Mouse (Mus musculus) monocyte, adult 5-6 weeks (primary cell): ENCODE results near the gene Tnpo3. TPM values are rescaled to one million over a fixed set of nuclear protein-coding genes. Genes with fewer than 3 reads are reported as not detected.

Source experiments
- ATAC-seq: fragments of 153-309, 156-312 bp; replicated peaks from 2 replicates; pipeline ENCODE4 v1.8.0; 2017; ENCODE audit warnings: mild to moderate bottlenecking; ENCODE audit not compliant: low TSS enrichment, insufficient number of reproducible peaks, severe bottlenecking, poor library complexity, low FRiP score
- total RNA-seq: library from RNA; stranded (forward); fragments of 200-1000, 200-491, 200-594 nt; gene quantifications from 3 replicates; pipeline ENCODE4 v1.2.3, GENCODE M21; 2017

Tnpo3 gene
- total RNA-seq, 1 experiment from 2014 or later, result 62.4 TPM

DNA sequence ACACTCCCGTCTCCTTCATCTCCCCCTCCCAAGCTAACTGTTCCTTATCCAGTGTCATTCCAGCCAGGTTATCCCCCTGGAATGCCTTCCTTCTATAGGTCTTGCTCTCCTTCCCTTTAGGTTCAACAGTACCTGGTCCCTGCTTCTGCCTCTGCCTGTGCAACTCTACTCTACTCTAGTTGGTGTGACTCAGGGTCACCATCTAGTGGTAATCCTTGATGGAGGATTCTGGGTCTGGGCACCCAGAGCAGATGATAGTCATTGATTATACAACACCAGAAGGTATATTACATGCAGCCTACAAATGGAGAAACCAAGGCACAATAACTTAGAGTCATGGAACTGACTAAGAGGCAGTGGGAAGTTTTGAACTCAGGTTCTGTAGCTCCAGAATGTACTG, 108.1 kb downstream of the Tnpo3 start:
- no peak for ATAC-seq

DNA sequence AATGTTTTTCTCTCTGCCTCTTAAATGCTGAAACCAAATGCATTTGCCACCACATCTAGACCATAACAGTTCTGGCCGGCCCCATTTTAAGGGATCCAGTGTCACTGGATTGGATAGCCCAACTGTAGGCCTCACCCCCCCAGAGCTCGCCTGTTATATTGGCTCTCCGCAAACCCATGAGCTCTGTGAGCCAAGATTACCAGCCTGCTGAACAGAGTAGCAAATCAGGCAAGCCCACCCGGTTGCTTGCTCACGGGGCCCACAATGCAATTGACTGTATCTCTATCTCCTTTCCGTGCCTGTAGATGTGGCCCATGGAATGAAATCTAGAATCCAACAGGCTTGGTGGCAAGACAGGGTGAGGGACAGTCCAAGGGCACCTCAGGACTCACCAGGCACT, 108.9 kb downstream of the Tnpo3 start:
- ATAC-seq, result no peak

DNA sequence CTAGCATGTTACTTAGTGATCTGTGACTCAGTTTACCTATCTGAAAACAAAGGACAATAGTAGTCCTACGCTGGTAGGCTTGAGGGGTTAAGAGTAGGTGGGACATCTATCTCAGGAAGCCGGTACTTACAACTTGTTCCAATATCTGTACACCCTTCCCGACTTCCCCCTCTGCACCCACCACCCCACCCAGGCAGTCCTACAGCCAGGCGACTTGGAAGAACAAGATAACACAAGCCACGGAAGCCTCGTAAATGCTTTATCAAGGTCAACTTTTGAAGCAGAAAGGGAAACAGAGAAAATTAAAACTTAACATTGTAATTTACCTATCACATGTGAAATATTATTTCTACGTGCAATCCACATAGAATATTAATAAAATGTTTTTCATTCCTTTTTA, 109.5 kb downstream of the Tnpo3 start:
- no peak for ATAC-seq

DNA sequence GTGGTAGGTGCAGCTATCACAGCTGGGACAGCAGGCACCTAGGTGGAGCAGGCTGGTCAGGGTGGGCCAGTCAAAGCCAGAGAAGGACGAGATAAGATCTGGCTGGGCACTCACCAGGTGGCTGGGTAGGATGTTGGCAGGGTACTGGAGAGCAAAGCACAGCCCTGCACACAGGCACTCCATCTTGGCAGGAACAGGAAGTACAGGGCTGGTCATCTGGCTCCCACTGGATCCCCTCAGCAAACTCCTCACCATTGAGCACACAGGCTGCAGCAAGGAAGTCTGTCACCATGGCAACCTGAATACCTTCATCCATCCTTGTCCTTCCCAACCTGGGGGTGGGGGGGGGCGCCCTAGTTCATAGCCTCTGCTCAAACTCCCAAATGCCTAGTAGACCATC, 111.9 kb downstream of the Tnpo3 start:
- no peak for ATAC-seq

DNA sequence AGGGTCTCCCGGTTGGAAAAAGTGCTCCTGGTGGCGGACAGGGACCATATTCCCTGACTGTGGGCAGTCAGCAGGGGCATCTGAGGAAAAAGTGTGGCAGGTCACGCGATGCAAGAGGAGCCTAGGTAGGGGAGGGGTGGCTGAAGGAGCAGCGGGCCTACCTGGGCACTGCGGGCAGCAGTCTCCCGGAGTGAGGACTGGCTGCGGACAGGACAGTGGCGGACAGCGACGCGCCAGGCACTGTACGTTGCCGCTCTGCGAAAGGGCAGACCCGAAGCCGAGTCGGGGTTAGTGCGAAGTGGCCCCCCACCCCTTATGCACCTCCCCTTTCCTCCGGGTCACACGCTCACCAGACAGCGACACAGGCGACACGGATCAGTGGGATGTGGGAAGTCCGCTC, 113.4 kb downstream of the Tnpo3 start:
- ATAC-seq, result no peak

DNA sequence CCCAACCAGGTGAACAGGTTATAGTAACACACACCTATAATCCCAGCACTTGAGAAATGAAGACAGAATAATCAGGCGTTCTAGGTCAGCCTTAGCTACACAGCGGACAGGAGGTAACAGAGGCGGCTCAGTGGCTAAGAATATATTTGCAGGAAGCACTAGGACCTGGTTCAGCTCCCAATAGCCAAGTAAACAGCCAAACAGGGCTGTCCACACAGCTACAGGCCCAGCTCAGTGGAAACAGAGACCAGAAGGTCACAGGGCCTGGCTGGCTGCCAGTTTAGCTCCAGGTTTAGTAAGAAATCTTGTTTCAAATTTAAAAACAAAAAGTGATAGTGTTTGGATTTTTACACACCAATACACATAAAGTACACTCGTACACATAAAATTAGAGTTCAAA, 115.6 kb downstream of the Tnpo3 start:
- no peak for ATAC-seq

Other genes starting within 250 kb of the Tnpo3 start
- not detected in 3 replicates for gene Opn1sw, start 221.4 kb downstream of the Tnpo3 start, total RNA-seq
- 0.49 to 0.96 TPM (median 0.67 TPM) in 3 replicates for gene Ccdc136, start 213.6 kb downstream of the Tnpo3 start, total RNA-seq
- not detected in 3 replicates for gene Flnc, start 176.6 kb downstream of the Tnpo3 start, total RNA-seq
- gene Atp6v1f, start 142.2 kb downstream of the Tnpo3 start, total RNA-seq, result 216 to 361 TPM (median 337 TPM) in 3 replicates
- gene Atp6v1fnb, start 138.4 kb downstream of the Tnpo3 start, total RNA-seq, result 0.78 TPM in 1 of 3 replicates, not detected in the others
- not detected in 3 replicates for gene Kcp, start 101.9 kb downstream of the Tnpo3 start, total RNA-seq
- 195 to 268 TPM (median 261 TPM) in 3 replicates for gene Irf5, start 83.3 kb downstream of the Tnpo3 start, total RNA-seq
- gene Tspan33, start 84.3 kb upstream of the Tnpo3 start, total RNA-seq, result 0.29 to 1.6 TPM (median 0.29 TPM) in 3 replicates
- not detected in 3 replicates for gene Smo, start 125.6 kb upstream of the Tnpo3 start, total RNA-seq
- 43.7 to 58.4 TPM (median 52.8 TPM) in 3 replicates for gene Ahcyl2, start 158.1 kb upstream of the Tnpo3 start, total RNA-seq